Mouse (Mus musculus) ES-CJ7 (cell line): ENCODE measurements around the gene Fam229b.
A peak's percentile ranks its signal among the peaks of the same experiment; 100 is the strongest.

Experiments used
- DNase-seq: peaks from one replicate; pipeline ENCODE4 v3.0.0; 2011; ENCODE audit warnings: low read depth, low spot score

Fam229b gene

DNA sequence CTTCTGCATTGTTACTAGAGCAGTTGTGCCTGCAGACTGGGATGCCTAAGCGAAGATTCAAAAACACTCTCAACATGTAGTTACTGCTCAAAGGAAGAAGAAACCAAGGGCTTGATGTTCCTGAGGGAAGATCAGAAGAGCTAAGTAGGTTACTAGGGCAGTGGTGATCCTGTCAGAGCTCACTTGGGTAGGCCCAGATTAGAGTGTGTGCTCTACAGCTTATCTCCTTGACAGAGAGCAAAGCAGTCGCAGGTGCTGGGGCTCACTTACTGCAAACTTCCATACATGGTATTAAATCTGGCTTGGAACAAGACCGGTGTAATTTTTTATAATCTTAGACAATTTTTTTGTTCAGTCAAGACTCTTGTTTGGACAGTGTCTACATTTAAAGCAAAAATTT is 4.1 kb upstream of the Fam229b start:
- no peak for DNase-seq

DNA sequence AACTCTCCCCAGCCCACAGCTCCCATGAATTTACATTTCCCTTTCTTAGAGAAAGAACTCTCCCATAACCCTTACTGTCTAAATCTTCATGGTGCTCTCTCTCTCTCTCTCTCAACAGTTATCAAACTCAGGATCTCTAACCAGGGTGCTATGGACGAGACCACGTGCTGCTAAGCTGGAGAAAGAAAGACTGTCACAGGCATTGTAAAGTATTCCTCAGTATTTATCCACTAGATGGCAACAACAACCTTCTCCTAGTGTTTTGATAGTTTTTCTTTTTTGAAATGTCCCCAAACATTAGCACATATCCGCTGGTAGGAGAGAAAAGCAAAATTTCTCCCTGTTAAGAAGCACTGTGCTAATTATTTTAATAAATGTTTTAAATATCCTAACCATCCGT is 12.3 kb downstream of the Fam229b start:
- peak; percentile 28 for DNase-seq

DNA sequence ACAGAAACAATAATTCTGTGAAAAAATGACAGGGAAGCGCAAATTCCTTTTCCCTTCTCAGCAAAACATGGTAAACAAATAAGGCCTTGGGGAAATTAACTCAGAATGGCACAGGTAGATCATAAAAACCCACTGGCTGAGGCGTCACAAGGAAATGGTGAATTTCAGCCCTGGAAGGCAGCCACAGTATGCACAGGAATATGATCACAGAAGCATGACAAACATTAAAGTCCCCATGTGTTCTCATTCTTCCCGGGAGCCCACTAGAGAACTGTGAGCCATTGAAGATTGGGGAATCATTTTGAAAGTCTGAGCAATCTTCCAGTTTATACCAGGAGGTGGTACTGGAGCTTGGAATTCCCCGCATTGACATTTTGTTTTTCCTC is 24.2 kb downstream of the Fam229b start:
- DNase-seq, result no peak

DNA sequence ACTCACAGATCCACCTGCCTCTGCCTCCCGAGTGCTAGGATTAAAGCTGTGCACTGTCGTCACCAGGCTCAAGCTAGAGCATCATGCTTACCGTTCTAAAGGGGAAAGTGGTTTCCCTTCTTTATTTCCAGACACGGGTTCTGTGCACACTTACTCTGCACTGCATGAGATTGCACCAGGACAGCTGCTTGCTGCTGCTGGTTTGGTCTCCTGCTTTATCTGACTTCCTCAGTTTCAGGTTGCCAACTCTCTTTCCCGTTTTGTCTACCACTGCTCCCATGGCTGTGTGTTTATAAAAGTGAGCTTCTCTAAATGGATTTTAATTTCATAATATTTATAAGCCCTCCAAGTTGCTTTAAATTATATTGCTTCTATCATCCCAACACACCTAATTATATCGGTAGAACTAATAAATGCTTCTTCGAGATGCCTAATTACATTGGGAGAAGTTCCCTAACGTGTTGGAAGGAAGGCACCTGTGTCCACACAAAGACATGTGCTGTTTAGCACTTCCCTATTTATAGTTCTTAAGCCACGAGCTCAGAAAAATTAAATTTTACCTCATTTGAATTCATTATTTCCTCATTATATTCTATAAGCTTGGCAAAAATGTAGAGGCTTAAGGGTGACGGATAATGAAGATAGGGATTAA is 24.8 kb downstream of the Fam229b start:
- no peak for DNase-seq

DNA sequence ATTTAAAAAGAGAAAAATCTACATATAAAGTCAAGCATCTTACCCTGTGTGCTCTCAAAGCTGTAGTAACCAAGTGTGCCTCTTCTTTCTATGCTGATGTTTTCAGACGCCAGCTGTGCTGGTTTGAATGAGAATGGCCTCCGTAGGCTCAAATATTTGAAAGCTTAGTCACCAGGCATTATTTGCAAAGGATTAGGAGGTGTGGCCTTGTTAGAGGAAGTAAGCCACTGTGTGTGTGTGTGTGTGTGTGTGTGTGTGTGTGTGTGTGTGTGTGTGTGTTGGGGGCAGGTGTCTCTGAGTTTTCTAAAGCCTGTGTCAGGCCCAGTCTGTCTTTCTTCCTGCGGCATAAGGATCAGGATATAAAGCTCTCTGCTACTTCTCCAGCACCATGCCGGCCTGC is 26.8 kb downstream of the Fam229b start:
- DNase-seq, result peak; percentile 91

DNA sequence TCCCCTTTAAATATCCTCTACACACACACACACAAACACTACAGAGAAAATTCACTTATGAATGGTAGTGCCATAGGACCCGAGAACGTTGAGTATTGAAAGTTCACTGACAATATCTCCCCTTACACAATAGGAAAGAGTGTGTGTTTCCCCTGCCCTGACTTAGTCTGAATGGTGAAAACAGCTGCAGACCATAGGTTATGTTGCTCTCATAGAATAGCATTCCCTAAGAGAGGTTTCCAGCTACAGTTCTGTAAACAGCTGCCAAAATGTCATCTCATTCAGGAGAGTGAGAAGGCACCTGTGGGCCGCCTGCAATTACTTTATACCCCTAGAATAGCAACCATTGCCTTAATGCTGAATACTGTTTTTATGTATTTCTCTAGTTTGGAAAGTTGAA is 27.3 kb downstream of the Fam229b start:
- no peak for DNase-seq

DNA sequence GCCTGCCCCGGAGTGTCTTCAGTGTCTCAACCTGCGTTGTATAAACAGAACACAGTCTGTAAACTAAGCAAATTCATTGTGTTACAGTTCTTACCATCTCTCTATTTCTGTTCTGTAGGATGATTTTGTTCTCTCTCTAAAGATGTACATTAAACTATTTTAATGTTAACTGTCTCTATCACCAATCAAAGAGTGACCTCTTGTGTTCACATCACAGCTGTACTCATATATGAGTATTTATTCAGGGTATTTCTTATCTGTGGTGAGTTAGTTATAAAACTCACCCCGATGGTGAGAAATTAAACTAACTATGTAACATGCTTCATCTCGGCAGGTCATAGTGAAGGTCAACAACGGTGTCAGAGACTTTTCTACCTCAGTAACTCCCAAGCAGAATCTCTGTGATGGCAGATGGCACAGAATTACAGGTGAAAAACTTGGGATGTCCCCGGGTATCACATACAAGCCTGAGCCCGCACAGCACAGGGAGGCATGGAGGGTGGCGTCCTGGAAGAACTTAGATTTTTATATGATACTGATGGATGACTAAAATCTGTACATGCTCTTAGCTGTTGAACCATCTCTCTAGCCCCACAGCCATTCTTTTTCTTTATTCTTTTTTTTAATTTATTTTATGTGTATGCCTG is 28.8 kb downstream of the Fam229b start:
- no peak for DNase-seq

DNA sequence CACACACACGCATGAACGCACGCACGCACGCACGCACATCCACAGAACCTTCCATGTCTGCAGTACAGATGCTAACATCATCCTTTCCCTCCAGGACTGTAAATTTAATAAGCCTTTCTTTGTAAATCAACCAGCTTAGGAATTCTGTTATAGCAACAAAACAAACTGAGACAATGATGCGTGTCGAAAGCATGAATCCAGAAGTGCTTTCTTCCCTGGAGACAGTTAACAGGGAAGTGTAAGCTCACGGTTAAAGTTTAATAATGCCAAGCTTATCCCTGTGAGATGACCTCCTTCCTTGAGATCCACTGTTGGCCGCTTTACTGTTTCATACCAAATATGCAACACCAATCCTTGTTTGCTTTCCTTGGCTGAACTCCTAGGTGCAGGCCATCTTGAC is 35.0 kb downstream of the Fam229b start:
- DNase-seq, result no peak

DNA sequence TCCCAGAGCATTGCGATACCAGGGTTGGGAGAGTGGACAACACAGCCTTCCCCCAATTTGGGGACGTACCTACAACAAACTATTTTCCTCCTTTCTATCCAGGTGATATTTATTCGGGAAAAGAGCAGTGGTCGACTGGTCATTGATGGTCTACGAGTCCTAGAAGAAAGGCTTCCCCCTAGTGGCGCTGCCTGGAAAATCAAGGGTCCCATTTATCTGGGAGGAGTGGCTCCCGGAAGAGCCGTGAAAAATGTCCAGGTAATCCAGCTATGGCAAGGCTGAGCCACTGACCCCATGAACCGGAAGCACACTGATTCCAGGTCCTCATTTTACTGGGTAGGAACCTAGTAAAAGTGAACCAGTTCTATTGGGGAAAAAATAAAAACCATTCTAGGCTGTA is 36.7 kb downstream of the Fam229b start:
- peak; percentile 77 for DNase-seq

DNA sequence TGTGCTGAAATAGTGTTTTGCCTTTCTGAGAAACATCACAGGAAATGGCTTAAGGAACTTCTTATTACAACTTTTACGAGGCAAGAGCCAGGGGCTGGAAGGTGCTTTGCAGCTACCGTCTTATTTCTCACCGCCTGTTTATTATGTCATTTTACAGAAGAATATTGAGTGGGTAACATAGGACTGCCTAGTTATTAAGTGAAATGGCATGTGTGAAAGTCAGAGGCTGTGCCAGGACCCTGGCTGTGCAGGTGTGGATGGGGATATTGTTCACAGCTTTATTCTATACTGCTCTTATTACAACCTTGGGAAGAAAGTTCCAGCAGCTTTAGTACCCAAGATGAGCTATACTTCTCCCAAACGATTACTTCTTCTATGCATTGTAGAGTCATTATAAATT is 61.7 kb downstream of the Fam229b start:
- no peak for DNase-seq
